Mouse (Mus musculus) left cerebral cortex, adult 2 months (tissue): ENCODE results near the gene Rcsd1. TPM values are rescaled to one million over a fixed set of nuclear protein-coding genes. Genes with fewer than 3 reads are reported as not detected.

ENCODE experiments used
- DNase-seq, 2 experiments: peaks; one replicate each; pipeline ENCODE4 v3.0.0; 2021 to 2022; ENCODE audit warnings: low spot score in 2 of 2, mixed read lengths in 1 of 2; ENCODE audit errors: extremely low spot score in 1 of 2
- H3K27ac ChIP-seq: fragments of 200-600 bp; 2 replicates; pipeline ENCODE4 v1.8.1; 2022
- H3K4me3 ChIP-seq: fragments of 200-600 bp; 2 replicates; pipeline ENCODE4 v1.8.1; 2022
- CTCF ChIP-seq: fragments of 200-600 bp; IDR thresholded peaks from 2 replicates; pipeline ENCODE4 v1.8.1; 2022; ENCODE audit warnings: antibody characterized with exemption, mild to moderate bottlenecking, moderate library complexity
- intact Hi-C: fragments of 180-260 bp; cut with DNase I; formaldehyde crosslinking; loops from one replicate; pipeline ENCODE4 v1.15.1; 2025
- total RNA-seq, 2 experiments: library from RNA; stranded (reverse); gene quantifications; 2 replicates each; pipeline ENCODE4 v1.2.3; 2021

Gene Rcsd1
- total RNA-seq, 2 experiments from 2014 or later, result 4.9 to 5.8 TPM

- H3K4me3 ChIP-seq, result no peak overlapping the region
- DNase-seq, result no peak
- intact Hi-C loops, result no loop called here
- H3K27ac ChIP-seq, result no peak overlapping the region
- TF ChIP-seq CTCF, result no peak
Observed at GRCm38 (mm10) chr1:165631136-165631535, 78.4 kb downstream of the Rcsd1 start.

GRCm38 (mm10) chr1:165629975-165630374, 79.6 kb downstream of the Rcsd1 start:
- no peak overlapping the region for H3K4me3 ChIP-seq
- intact Hi-C loops, result no loop called here
- no peak overlapping the region for H3K27ac ChIP-seq

GRCm38 (mm10) chr1:165628603-165629002, 81.0 kb downstream of the Rcsd1 start:
- intact Hi-C loops, result no loop called here
- TF ChIP-seq CTCF, result no peak
- no peak for DNase-seq
- no peak overlapping the region for H3K27ac ChIP-seq
- no peak overlapping the region for H3K4me3 ChIP-seq

More at GRCm38 (mm10) chr1:165629975-165630374, 79.6 kb downstream of the Rcsd1 start:
- TF ChIP-seq CTCF, result no peak
- DNase-seq, result no peak

GRCm38 (mm10) chr1:165625896-165626295, 83.7 kb downstream of the Rcsd1 start:
- intact Hi-C loops, result no loop called here
- TF ChIP-seq CTCF, result no peak
- Histone ChIP-seq H3K4me3 (no peak overlapping the region), H3K27ac (no peak overlapping the region)
- no peak for DNase-seq

GRCm38 (mm10) chr1:165625058-165625457, 84.5 kb downstream of the Rcsd1 start:
- no peak for TF ChIP-seq CTCF
- Histone ChIP-seq H3K27ac (no peak overlapping the region), H3K4me3 (no peak overlapping the region)
- intact Hi-C loops, result no loop called here
- DNase-seq, result no peak

GRCm38 (mm10) chr1:165618201-165618624, 91.3 kb downstream of the Rcsd1 start:
- Histone ChIP-seq H3K27ac (peak overlapping the region; percentile 57), H3K4me3 (no peak overlapping the region)
- intact Hi-C loops, result no loop called here
- DNase-seq, result peak in 1 of 2 experiments; percentile 30
- TF ChIP-seq CTCF, result no peak

GRCm38 (mm10) chr1:165617166-165617891, 92.2 kb downstream of the Rcsd1 start:
- DNase-seq, result no peak
- intact Hi-C loops, result no loop called here
- no peak for TF ChIP-seq CTCF
- H3K27ac ChIP-seq, result peak overlapping the region; percentile 40; the same call in 1 of the 2 replicates
- H3K4me3 ChIP-seq, result no peak overlapping the region

GRCm38 (mm10) chr1:165616652-165617051, 92.9 kb downstream of the Rcsd1 start:
- no peak for TF ChIP-seq CTCF
- Histone ChIP-seq H3K4me3 (no peak overlapping the region), H3K27ac (peak overlapping the region; percentile 40; the same call in 1 of the 2 replicates)
- no peak for DNase-seq
- intact Hi-C loops, result no loop called here

GRCm38 (mm10) chr1:165614793-165615192, 94.8 kb downstream of the Rcsd1 start:
- intact Hi-C loops, result no loop called here
- no peak for TF ChIP-seq CTCF
- no peak for DNase-seq

GRCm38 (mm10) chr1:165613926-165614325, 95.6 kb downstream of the Rcsd1 start:
- Histone ChIP-seq H3K27ac (no peak overlapping the region), H3K4me3 (no peak overlapping the region)
- intact Hi-C loops, result no loop called here
- no peak for DNase-seq
- no peak for TF ChIP-seq CTCF

More at GRCm38 (mm10) chr1:165614793-165615192, 94.8 kb downstream of the Rcsd1 start:
- Histone ChIP-seq H3K4me3 (no peak overlapping the region), H3K27ac (no peak overlapping the region)

GRCm38 (mm10) chr1:165612714-165613113, 96.8 kb downstream of the Rcsd1 start:
- no peak overlapping the region for H3K4me3 ChIP-seq
- intact Hi-C loops, result no loop called here

GRCm38 (mm10) chr1:165610321-165610999, 99.1 kb downstream of the Rcsd1 start:
- Histone ChIP-seq H3K27ac (peak overlapping the region; percentile 61), H3K4me3 (no peak overlapping the region)
- no peak for DNase-seq
- TF ChIP-seq CTCF, result no peak
- intact Hi-C loops, result no loop called here

More at GRCm38 (mm10) chr1:165612714-165613113, 96.8 kb downstream of the Rcsd1 start:
- DNase-seq, result no peak
- no peak for TF ChIP-seq CTCF
- 0 out of 2 replicates have a peak overlapping the region, but pooled peaks have one; percentile 15 for H3K27ac ChIP-seq
